Mouse (Mus musculus) lung, postnatal 0 days (tissue): Measurements from ENCODE around the gene H13.

Experiments
- CTCF ChIP-seq: IDR thresholded peaks from 2 replicates; pipeline ENCODE4 v1.5.1; 2016; ENCODE audit warnings: antibody characterized with exemption, mild to moderate bottlenecking
- EP300 ChIP-seq: IDR thresholded peaks from 2 replicates; pipeline ENCODE4 v1.6.1; 2016; ENCODE audit warnings: antibody characterized with exemption, mild to moderate bottlenecking, control low read depth

GRCm38 (mm10) chr2:152672166-152672565 is 2.9 kb downstream of the H13 start:
- no peak for TF ChIP-seq EP300
- no peak for TF ChIP-seq CTCF
